Mouse (Mus musculus): ENCODE measurements around the gene Gng4.

GRCm38 (mm10) chr13:13739232-13739631 lies 44.6 kb upstream of the Gng4 start:
- TF ChIP-seq CTCF (IDR thresholded peaks at IDR 0.05; ENCODE audit: insufficient read depth, low read length): no peak
- TF ChIP-seq POLR2A (IDR thresholded peaks at IDR 0.05; ENCODE audit: borderline replicate concordance, extremely low read depth, low read depth, low read length): no peak
